Mouse (Mus musculus) kidney, postnatal 0 days (tissue): ENCODE measurements at regions not wholly inside any gene's neighbourhood (a gene's known extent, or its start where the extent isn't known, plus 50 kb on each side); places are given as distances from the start of the nearest gene placed in this dataset.
A peak's percentile ranks its signal among the peaks of the same experiment; 100 is the strongest.

Experiments
- ATAC-seq: fragments of 200-750 bp; cut with Nextera tagmentation; replicated peaks from 2 replicates; pipeline ENCODE4 v1.8.0; 2017; ENCODE audit warnings: low read depth, moderate number of reproducible peaks, moderate TSS enrichment, moderate library complexity; ENCODE audit not compliant: low FRiP score
- DNase-seq: peaks from one replicate; pipeline ENCODE4 v3.0.0-alpha.2; 2016; ENCODE audit warnings: low spot score
- H3K27ac ChIP-seq: fragments of 300-500 bp; sonication (generic); 2 replicates; pipeline ENCODE4 v1.5.1; 2014; ENCODE audit warnings: mild to moderate bottlenecking
- H3K27me3 ChIP-seq: fragments of 300-500 bp; sonication (generic); 2 replicates; pipeline ENCODE4 v1.6.1; 2014; ENCODE audit warnings: low read length, mixed read lengths; ENCODE audit not compliant: insufficient read depth
- H3K36me3 ChIP-seq: fragments of 300-500 bp; sonication (generic); 2 replicates; pipeline ENCODE4 v1.6.1; 2014; ENCODE audit warnings: low read length, mixed read lengths; ENCODE audit not compliant: insufficient read depth
- H3K4me1 ChIP-seq: fragments of 300-500 bp; sonication (generic); replicated peaks from 2 replicates; pipeline ENCODE4 v1.6.1; 2014; ENCODE audit warnings: antibody characterized with exemption, low read length, mixed read lengths; ENCODE audit not compliant: insufficient read depth
- H3K4me2 ChIP-seq: fragments of 300-500 bp; sonication (generic); 2 replicates; pipeline ENCODE4 v1.6.1; 2014; ENCODE audit warnings: mild to moderate bottlenecking, low read length, moderate library complexity, mixed read lengths
- H3K4me3 ChIP-seq: fragments of 300-500 bp; sonication (generic); replicated peaks from 2 replicates; pipeline ENCODE4 v1.5.1; 2014; ENCODE audit warnings: low read depth, low read length
- H3K9ac ChIP-seq: fragments of 300-500 bp; sonication (generic); 2 replicates; pipeline ENCODE4 v1.6.1; 2014; ENCODE audit warnings: low read depth, low read length
- H3K9me3 ChIP-seq: fragments of 300-500 bp; sonication (generic); replicated peaks from 2 replicates; pipeline ENCODE4 v1.6.1; 2016; ENCODE audit warnings: low read length, inconsistent platforms, mixed read lengths
- CTCF ChIP-seq: IDR thresholded peaks from 2 replicates; pipeline ENCODE4 v1.5.1; 2016; ENCODE audit warnings: antibody characterized with exemption, low read depth, mild to moderate bottlenecking, moderate library complexity
- WGBS: fragments of 180-500 bp; shearing (Covaris S2); extraction: QIAGEN DNeasy Blood & Tissue Kit; methylation state at CpG from one replicate; pipeline ENCODE4 v1.1.7; 2014; 5-methylcytosine and 5-hydroxymethylcytosine counted together

DNA sequence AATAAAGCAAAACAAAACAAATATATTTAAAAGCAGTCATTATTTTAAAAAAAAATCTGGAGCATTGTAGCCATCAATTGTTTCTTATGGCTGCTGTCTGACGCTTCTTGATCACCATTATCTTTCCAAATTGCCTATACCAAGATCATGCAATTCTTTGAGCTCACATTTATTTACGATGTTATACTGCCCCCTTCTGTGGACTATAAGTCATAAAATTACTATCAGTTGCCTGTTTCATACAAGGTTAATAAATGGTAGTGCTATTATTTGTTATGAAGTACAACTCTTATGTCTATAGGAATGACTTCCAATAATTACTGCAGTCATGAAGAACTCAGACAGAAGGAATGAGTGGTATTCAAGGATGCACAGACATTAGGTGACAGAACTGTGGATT is 57.3 kb upstream of the Eda2r start:
- no peak overlapping the region for H3K4me3 ChIP-seq
- peak; percentile 27; the same call in 1 of the 2 replicates for TF ChIP-seq CTCF
- no peaks in the 10 kb centered on the region for H3K9me3 ChIP-seq
- H3K4me2 ChIP-seq: no peak overlapping the region
- DNase-seq (peak; percentile 5), ATAC-seq (no peak)
- no peaks in the 10 kb centered on the region for H3K36me3 ChIP-seq
- 55% methylated on average over 2 of the region's 2 CpGs for WGBS
- H3K27ac ChIP-seq: no peak overlapping the region
- no peak overlapping the region for H3K9ac ChIP-seq
- no peaks in the 10 kb centered on the region for H3K4me1 ChIP-seq
- H3K27me3 ChIP-seq: no peaks in the 10 kb centered on the region

GRCm38 (mm10) chrX:97431391-97431803 is 54.4 kb upstream of the Eda2r start:
- Histone ChIP-seq H3K27ac (no peak overlapping the region), H3K4me2 (peak overlapping the region; percentile 36; the same call in 1 of the 2 replicates), H3K4me3 (peak overlapping the region; percentile 37), H3K9me3 (no peaks in the 10 kb centered on the region), H3K36me3 (no peaks in the 10 kb centered on the region), H3K27me3 (no peaks in the 10 kb centered on the region), H3K9ac (no peak overlapping the region), H3K4me1 (no peaks in the 10 kb centered on the region)
- DNase-seq (peak; percentile 75), ATAC-seq (peak; percentile 61; the same call in 1 of the 2 replicates)
- TF ChIP-seq CTCF: peak; percentile 76
- WGBS: 23% methylated on average over 6 of the region's 6 CpGs
